Mouse (Mus musculus) kidney, adult 11 months (tissue): ENCODE results near the gene Polr1d.
A peak's percentile ranks its signal among the peaks of the same experiment; 100 is the strongest.

Experiments used
- DNase-seq: peaks from one replicate; pipeline ENCODE4 v3.0.0; 2022

The Polr1d gene

DNA sequence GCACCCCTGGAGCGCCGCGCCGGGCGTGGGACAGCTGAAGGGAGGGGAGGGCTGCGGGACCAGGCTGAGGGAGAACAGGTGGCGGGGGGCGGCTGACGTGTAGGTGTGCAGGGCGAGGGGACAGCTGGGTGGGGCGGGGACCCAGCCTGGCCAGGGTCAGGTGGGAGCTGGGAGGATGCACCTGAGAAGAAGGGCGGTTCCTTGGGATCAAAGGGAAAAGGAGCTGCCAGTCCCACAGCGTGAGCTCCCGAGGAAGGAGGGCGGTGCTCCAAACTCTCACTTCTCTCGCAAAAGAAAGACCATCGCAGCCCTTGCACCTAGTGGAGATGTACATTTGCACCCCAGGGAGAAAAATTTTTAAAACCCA lies at the start of gene Polr1d:
Polr1d (plus strand) TSS at position 252 of the 367 bp plus-strand sequence.
- no peak for DNase-seq

DNA sequence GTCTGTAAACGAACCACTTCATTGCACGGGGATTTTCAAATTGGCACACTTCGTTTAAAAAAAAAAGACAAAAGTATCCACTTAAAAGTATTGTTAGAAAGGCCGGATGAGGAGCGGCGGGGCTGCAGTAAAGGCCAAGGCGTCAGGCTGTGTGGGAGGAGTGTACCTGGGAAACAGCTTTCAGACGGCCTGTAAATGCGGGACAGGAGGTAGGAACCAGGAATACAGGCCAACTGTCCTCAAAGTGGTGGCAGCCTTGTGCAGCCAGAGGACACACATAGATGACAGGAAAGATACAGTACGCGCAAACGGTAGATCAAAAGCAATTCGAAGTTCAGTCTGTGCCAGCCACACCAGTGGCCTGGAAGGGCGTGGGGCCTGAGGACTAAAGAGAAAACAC lies 45.6 kb upstream of the Polr1d start:
- no peak for DNase-seq

DNA sequence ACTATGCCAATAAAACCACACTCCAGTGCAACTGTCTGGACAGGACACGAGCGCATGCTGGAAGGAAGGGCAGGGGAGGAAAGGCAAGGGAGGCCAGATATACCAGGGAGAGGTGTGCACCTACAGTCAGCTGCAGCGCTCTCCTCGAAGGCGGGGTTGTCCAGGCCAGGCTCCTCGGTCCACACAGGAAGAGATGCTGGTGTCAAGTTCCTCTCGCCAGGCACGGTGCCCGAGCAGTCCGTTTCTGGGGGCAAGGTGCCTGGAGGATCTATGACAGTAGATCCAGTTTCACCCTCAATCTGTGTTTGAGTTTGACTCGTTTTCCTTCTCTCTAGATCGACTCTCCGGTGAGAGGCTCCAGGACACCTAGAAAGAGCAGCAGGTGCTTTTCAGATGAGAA lies 43.7 kb upstream of the Polr1d start:
- DNase-seq, result no peak

DNA sequence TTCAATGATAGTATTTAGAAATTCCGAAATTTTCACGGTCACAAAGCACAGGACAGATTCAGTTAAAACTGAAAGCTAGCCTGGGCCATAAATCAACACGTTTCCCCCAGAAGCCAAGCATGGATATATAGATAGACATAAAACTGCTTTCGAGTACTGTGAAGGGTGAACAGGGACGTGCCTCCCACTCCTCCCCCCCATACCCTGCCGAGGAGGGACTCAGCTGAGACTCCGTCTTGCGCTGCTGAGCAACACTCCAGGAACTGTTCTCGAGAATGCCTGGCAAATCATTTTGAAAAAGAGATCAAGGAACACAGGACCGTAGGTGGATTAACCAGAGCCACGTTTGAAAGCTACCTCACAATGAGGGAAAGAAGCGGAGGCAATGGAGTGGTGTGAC lies 42.6 kb upstream of the Polr1d start:
- no peak for DNase-seq

DNA sequence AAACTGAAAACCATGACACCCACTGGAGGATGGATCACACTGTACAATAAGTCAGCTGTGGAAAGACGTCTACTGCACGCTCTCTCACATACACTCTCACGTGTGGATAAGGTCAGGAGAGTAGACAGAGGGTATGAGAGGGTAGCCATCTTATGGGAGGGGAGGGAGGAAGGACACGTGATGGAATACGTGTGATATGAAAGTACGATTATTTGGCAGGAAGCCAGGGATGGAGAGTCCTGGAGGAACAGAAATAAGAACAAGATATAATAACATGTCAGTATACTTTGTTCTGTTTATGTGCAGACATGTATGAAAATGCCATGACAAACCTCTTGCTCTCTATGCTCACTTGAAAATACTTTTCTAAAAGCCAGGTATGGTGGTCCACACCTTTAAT lies 41.5 kb upstream of the Polr1d start:
- DNase-seq, result no peak

DNA sequence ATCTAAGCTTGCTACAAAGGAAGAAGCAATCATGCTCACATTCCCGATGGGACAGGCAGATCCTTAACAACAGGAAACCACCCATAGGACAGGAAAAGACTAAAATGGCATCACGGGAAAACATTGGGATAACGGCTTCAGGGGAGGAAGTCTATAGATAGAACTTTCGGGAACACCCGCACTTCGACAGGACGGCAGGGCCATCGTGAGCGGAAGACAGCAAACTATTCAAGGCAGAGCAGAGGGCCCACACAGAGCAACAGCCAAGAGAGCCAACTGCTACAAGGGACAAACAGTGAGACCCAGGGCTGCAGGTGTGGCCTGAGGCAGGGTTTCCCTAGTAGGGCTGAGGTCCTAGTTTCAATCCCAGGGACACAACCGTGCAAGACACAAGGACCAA lies 40.8 kb upstream of the Polr1d start:
- DNase-seq, result peak; percentile 69

DNA sequence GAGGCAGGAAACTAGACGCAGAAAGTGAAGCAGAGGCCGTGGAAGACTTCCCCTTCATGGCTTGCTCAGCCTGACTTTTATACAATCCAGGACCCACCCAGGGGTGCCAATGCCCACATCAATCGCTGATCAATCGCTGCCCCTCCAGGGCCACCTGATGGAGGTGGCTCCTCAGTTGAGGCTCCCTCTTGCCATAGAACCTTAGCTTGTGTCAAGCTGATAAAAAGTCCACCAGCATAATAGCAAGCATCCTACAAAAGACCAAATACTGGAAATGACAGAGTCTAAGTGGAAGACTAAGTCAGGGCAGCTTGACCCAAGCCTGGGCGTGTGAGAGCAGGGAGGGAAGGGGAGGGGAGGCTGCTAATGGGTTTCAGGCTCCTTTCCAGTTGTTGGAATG lies 40.2 kb upstream of the Polr1d start:
- no peak for DNase-seq

DNA sequence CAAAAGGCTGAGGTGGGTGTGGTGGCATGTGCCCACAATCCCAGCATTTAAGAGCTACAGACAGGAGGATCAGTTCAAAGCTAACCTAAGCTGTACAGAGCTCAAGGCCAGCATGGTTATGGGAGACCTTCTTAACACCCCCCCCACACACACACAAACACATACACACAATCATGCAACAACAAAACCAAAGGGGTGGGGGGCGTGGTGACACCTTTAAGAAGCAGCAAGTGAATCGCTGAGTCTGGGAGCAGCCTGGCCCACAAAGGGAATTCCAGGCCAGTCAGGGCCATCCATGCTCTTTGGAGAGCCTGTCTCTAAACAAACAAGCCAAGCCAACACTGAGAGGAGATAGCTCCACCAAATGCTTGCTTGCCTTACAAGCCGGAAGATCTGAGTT lies 39.2 kb upstream of the Polr1d start:
- no peak for DNase-seq

DNA sequence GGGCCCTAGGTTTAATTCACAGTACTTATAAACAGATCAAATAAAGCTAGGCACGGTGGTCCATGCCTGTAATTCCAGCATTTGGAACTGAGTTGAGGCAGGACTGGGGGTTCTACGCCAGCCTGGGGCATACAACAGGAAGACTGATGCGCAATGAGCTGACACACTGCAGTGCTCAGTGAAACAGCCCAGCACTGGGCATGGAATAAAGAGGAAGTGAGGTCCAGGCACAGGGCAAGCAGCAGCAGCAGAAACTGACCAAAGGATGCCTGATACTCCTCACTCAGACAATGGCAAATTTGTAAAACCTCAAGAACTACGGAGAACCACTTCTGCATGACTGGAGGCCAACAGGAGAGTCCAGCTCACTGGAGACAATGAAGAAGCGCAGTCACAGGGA lies 37.5 kb upstream of the Polr1d start:
- no peak for DNase-seq

DNA sequence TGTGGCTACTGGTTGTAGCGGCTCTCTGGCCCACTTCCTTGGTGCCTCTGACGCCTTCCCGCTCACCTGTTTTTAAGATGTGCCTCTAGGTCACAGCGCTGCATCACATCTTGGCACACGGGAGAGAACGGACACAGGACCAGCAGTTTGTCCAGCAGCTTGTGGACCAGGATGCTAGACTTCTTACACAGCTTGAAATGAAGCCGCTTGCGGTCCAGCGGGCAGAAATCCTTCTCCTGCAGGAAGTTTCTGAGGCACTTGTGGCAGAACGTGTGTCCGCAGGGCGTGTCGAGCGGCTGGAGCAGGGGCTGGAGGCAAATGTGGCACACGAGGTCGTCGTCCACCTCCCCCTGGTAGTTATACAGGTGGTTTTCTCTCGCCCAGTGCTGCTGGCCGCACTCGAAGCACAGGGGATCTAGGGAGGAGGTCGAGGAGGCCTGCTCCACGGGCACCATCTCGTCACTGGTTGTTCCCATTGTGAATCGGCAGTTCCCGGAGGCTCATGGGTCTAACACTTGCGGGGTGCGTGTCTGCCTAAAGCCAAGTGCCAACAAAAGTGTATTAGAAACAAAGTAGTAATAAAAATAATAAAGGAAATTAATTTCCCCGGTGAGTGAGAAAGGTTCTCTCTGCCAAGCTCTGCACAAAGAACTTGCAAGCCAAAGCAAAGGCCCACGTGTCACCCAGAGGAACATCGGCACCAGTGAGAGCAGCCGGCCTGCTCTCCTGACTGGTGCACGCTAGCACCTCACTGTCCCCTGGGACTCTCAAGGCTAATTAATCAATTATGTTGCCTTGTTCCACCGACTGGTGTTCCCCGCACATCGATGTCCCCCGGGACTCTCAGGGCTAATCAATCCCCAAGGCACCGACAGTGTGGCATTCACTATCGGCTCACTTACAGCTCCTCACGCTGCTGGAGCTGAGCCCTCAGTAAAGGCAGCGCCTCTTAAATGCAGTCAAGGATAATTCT lies 34.6 kb upstream of the Polr1d start:
- no peak for DNase-seq

DNA sequence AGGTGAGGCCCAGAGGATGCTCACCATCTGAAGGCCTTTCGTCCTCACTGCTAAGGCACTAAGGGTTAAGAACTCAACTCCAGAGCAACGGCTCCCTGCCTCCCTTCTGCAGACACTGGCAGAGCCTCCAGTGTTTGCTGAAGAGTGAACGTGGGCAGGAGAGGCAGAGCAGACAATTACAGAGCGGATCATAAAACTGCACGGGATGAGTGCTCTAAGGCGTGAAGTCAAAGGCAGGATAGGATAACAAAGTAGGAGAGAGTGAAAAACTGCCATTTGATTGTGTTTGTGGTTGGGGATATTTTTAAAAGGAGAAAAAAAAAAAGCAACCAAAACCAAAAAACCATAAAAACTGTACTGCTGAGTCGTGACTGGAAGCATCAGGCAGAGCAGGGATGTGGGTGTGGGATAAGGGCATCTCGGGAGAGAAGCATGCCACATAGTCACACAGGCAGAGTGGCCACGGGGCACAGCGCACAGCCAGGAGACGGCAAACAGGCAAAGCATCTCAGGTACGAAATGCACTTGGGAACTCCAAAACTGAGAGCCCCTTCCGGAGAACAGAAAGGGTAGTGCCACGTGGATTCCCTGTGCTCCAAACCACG lies 33.5 kb upstream of the Polr1d start:
- no peak for DNase-seq

DNA sequence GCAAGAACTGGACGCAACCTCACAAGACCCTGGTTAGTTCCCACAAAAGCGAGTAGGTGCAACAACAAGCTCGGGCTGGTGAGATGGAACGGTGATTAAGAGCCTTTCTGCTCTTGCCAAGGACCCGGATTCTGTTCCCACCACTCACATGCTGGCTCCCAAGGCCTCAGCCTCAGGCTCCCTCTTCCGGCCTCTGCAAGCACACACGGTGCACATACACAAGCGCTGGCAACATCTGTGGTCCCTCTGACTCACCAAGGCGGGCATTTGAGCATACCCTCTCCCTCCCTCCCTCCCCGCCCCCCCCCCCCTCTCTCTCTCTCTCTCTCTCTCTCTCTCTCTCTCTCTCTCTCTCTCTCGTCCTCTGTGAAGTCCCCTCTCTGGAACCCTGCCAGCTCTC lies 31.5 kb upstream of the Polr1d start:
- DNase-seq, result no peak

DNA sequence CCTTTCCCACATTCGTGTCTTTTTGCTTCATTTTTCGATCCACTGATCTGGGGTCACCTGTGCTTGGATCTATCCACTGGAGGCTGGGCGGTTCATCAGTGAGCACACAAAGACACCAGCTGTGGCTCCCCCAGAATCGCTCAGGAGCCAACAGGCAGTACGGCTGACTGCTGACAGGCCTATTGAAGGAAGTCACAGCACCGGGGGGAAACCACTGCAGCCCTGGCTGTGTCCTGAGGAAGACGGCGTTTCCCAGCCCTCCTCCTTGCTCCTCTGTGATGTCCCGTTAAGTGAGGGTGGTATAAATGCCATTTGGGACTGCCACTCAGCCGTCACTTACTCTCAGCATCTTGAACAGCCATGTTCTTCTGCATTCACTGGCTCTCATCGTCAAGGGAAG lies 30.9 kb upstream of the Polr1d start:
- no peak for DNase-seq

DNA sequence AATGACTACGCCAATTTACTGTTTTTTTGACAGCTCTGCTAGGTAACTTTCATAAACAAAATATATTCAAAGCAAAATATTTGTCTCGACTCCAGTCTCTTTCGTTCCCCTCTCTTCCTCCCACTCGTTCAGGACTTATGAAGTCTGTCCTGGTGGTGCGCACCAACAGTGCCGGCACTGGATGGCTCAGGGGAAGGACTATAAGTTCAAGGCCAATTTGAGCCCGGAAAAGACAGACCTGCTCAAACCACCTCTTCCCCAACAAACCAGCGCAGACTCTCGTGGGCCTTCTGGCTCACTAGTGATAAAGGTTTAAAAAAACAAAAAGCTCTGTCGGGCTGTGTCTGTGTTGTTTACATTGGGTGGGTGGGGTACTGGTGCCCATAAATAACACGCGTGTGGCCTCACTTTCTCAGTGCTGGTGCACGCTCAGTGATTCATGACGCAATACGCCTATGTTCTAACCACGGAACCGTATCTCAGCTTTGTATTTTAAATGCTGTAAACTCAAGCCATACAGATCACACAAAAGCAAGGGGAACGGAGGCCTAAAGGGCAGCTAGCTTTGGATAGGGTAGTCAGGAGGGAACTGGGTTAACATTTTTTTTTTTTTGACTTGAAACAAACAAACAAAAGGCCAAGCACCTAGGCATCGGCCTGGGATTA lies 27.2 kb upstream of the Polr1d start:
- DNase-seq, result no peak

DNA sequence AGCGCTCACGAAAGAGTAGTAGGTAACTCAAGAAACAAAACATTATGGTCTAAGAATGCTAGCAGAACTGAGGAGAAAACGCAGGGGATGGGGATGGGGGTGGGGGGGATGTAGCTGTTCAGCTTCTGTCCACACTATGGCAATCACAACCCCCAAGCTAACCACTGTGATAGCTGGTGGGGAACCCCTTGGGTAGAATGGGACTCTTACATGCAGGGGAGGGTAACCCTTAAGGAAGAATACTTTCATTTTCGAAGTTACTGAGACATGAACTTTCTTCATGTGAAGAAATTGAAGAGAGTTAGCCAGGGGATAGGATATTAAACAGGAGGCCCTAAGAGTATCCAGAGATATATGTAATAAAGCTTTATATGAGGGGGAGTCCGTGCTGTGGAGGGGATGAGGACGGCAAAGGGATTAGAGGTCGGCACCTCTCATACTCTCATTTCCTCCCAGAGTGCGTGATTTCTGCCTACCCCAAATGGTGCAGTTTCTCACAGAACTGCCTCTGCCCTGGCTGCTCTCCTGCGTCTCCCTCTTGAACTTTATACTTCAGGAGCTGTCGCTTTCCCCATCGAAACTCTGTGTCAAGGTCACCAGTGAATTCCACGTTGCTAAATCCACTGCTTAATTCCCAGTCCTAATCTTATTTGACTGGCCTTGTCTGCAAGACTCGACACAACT lies 25.9 kb upstream of the Polr1d start:
- DNase-seq, result no peak

DNA sequence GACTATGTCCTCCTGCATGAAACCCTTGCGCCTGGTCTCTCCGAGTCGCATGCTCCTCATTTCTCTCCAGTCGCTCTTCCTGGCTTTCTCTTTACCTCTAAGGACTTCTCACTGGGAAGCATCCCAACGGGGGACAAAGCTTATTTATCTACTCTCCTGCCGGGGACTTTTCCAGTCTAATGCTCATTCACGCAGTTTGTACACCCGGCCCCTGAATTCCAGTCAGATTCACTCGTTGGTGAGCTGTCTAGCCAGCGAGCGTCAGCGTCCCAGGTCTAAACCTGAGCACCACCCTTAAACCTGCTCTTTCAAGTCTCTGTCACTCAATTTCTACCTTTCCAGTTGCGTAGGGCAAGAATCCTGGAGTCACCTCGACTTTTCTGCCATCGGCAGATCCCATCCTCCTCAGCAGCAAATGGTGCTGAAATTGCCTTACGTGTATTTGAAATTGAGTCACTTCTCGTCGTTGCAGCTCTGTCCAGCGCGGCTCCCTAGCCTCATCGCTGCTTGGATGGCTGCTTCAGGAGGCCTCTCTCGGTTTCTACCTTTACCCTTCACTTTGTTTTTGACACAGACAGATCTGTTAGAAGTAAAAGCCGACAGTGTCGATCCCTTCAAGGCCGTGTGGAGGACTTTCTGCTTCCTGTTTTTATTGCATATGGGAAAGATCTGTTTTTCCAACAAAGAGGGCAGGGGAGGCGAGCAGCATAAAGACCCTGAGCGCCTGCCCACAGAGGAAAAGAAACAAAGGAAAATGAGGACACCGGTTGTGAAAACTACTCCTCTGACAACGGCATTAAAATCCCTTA lies 25.1 kb upstream of the Polr1d start:
- no peak for DNase-seq

DNA sequence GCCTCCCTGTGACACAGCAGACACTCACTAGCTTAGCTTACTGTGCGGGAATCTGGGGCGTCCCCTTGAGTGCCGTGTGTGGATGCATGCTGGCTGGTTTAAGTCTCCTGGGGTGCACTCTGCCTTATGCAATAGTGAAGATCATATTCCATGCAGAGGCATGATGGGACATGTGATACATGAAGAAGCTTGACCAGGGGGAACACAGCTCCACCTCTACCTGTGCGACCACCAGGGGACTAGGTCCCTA lies 24.6 kb upstream of the Polr1d start:
- DNase-seq, result no peak

DNA sequence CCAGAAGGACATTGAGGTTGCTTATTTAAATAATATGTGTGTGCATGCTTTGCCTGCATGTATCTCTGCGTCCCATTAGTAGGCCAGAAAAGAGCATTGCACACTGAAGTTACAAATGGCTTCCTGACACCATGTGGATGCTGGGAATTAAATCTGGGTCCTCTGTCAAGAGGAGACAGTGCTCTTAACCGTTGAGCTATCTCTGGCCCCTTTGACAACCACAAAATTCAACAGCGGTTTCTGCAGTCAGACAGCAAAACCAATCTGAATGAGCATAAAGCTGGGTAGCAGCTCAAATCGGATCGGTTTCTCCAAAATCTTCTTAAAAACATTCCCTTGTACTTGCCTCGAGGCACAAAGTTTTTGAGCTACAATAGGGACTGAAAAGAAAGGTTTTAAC lies 23.8 kb upstream of the Polr1d start:
- DNase-seq, result no peak

DNA sequence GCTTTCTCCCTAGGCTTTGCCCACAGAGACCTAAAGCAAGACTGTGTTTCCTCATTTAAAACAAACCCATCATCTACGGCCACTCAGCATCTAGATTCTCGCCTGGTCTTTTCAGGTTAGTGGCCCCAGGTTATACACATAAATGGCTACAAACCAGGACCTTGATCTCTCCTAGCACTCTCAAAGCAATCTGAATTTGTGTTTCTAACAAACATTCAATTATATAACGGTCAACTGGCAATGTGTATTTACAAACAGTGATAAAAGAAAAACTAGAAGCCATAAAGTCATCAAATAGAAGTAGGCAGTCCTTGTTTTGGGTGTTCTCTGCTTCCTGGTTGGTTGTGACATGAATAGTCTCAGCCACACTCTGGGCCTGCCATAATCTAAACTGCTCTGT lies 23.4 kb upstream of the Polr1d start:
- DNase-seq, result no peak

DNA sequence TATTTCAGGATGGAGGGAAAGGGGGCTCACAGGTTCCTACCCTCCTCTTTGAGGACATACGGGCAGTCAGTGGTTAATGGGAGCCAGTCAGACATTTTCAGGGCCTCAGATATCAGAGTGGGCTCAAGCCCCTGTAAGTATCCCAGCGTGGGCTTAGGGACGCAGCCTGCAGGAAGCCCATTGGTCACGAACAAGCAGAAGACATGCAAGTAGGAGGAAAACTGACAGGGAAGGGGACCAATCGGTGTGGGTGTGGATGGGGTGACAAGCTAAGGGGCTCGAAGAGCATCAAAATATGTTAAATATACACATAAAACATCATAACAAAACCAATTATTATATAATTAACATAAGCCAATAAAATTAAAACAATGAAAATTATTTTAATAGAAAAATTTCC lies 22.5 kb upstream of the Polr1d start:
- no peak for DNase-seq

DNA sequence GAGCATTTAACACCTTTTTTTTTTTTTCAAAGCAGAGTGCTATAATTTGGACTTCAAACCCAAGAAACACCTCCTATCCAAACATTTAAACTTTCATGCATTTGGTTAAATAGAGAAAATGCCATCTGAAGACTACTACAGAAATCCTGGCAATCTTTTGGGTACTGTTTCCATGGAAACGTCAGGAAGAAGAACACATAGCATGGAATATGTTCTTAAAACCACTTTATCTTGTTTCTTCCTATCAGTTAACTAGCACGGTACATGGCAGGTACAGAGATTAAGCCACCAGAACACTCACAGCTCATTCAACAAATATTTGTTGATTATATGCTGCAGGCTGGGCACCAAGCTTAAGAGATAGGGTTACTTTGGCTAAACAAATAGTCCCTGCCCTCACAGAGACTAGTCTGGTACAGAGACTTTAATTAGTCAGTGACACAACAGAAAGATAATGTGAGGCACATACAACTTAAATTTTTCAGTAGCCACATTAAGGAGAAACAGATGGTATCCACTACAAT lies 22.0 kb upstream of the Polr1d start:
- DNase-seq, result no peak

DNA sequence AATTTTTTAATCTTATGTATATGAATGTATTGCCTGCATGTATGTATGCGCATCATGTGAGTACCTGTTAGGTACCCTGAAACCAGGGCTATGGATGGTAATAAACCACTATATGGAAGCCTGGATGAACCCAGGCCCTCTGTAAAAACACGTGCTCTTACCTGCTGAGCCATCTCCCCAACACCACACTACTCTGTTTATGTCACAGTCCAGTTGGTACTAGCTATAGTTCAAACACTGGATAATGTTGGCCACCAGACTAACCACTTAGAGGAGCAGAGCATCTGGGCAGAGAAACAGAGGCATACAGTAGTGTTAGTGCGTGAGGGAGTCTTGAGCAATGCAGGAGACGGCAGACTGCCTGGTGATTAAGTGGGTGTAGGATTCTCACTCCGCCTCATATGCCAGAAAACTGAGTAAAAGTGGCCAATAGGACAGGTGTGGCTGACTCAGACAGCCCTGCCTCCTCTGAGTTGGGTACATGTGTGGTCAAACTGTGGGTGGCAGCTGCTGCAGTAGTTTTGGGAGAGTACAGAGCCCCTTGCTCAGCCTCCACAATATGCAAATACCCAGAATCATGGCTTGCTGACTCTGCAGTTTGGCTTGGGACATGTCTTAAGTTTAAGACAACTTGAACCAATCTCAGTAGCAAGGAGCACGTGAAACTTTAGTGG lies 21.1 kb upstream of the Polr1d start:
- no peak for DNase-seq
